Mouse (Mus musculus) heart, embryonic 15.5 days (tissue): Measurements from ENCODE around the gene Sv2b. TPM values are rescaled to one million over a fixed set of nuclear protein-coding genes. Genes with fewer than 3 reads are reported as not detected.

ENCODE experiments used
- ATAC-seq: fragments of 200-750 bp; cut with Nextera tagmentation; replicated peaks from 2 replicates; pipeline ENCODE4 v1.8.0; 2017; ENCODE audit warnings: low read depth, moderate TSS enrichment; ENCODE audit not compliant: insufficient number of reproducible peaks, insufficient read depth, low FRiP score
- H3K27ac ChIP-seq: fragments of 300-500 bp; sonication (generic); 2 replicates; pipeline ENCODE4 v1.5.1; 2015; ENCODE audit warnings: mild to moderate bottlenecking, inconsistent platforms
- H3K27me3 ChIP-seq: fragments of 300-500 bp; sonication (generic); 2 replicates; pipeline ENCODE4 v1.6.1; 2015; ENCODE audit warnings: inconsistent platforms
- H3K36me3 ChIP-seq: fragments of 300-500 bp; sonication (generic); 2 replicates; pipeline ENCODE4 v1.6.1; 2015; ENCODE audit warnings: mild to moderate bottlenecking, inconsistent platforms
- H3K4me1 ChIP-seq: fragments of 300-500 bp; sonication (generic); replicated peaks from 2 replicates; pipeline ENCODE4 v1.6.1; 2015; ENCODE audit warnings: inconsistent platforms
- H3K4me2 ChIP-seq: fragments of 300-500 bp; sonication (generic); 2 replicates; pipeline ENCODE4 v1.6.1; 2015; ENCODE audit warnings: inconsistent platforms, mild to moderate bottlenecking, moderate library complexity
- H3K4me3 ChIP-seq: fragments of 300-500 bp; sonication (generic); 2 replicates; pipeline ENCODE4 v1.5.1; 2015; ENCODE audit warnings: mild to moderate bottlenecking, inconsistent platforms
- H3K9ac ChIP-seq: fragments of 300-500 bp; sonication (generic); 2 replicates; pipeline ENCODE4 v1.6.1; 2015; ENCODE audit warnings: mild to moderate bottlenecking, inconsistent platforms
- H3K9me3 ChIP-seq: fragments of 300-500 bp; sonication (generic); replicated peaks from 2 replicates; pipeline ENCODE4 v1.6.1; 2016; ENCODE audit warnings: inconsistent platforms
- whole genome bisulfite sequencing: fragments of 180-500 bp; shearing (Covaris S2); methylation state at CpG from one replicate; pipeline ENCODE4 v1.1.7; 2015; ENCODE audit warnings: mixed read lengths; 5-methylcytosine and 5-hydroxymethylcytosine counted together
- polyA plus RNA-seq: library from polyadenylated mRNA; unstranded; fragments of >200 nt; fragmentation: Nextera tagmentation; extraction: Ambion mirVana; gene quantifications from 2 replicates; pipeline ENCODE4 v1.2.1, GENCODE M21; 2015

The Sv2b gene
- polyA plus RNA-seq, 1 experiment from 2014 or later = 0.49 TPM

DNA sequence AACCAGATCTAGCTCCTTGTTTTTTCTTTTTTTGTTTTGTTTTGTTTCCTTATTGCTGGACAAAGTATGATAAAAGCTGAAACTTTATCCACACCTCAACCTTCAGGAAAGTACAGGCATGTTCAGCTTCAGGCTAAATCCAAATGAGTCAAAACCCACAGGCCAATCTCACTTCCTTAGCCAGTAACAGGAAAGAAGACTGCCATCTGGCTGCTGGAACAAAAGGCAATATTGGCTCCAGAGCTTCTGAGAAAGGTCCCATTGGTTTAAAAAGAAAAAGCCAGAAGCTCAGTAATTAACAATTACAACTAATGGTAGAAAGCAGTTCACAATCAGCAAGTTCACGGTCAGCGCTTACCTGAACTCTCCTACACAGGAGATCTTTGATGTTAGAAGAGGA is 169.8 kb downstream of the Sv2b start:
- Histone ChIP-seq H3K4me1 (peaks cover 16% of the 10 kb centered on the region), H3K27ac (no peak overlapping the region), H3K4me2 (no peak overlapping the region), H3K9me3 (no peaks in the 10 kb centered on the region), H3K36me3 (no peaks in the 10 kb centered on the region), H3K27me3 (peaks cover 6% of the 10 kb centered on the region; the same call in 1 of the 2 replicates), H3K9ac (no peak overlapping the region), H3K4me3 (no peak overlapping the region)
- WGBS = 94% methylated on average over 2 of the region's 2 CpGs
- no peak for ATAC-seq

DNA sequence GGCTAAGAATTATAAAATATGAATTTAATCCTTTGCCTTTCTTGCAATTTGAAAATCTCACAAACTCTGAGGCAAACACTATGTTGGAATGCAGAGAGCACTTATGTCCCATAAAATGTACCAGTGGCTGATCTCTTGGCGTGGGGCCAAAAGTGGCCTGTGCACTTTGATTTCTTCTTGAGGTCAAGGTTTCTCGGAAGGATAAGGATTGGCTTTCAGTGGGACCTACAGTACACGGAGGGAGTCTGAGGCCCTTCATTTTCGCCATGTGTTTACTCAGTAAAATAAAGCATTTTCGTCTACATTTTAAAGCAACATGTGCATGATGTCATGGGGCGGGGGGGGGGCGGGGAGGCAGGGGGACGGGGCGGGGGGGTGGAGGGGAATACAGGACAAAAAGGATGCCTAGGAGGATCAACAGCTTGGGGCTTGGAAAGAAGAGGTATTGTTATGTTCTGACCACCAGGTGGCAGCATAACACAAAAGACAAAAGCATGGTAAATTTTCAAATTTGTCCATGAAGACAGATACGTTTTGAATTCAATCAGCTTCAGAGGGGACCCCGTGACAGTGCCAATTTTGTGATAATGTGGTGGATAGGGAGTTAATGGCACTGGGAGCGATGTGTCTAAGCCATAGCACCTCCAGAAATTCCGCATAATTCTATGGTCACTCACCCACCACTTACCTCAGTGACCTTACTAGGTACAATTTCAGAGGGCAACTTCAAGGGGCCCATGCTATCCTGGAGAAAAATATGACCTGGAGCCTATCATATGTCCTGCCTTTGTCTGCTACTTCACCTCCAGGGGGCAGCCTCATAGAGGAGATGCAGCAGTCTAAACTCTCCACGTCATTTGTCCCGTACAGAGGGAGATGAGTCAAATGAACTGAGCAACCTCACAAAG is 174.1 kb downstream of the Sv2b start:
- Histone ChIP-seq H3K27me3 (0 out of 2 replicates have a peak, but pooled peaks cover 3% of the 10 kb centered on the region), H3K36me3 (no peaks in the 10 kb centered on the region), H3K9ac (no peak overlapping the region), H3K27ac (no peak overlapping the region), H3K4me1 (no peaks in the 10 kb centered on the region), H3K4me3 (no peak overlapping the region), H3K4me2 (no peak overlapping the region), H3K9me3 (no peaks in the 10 kb centered on the region)
- 25% methylated on average over 15 of the region's 15 CpGs for WGBS
- ATAC-seq = no peak

DNA sequence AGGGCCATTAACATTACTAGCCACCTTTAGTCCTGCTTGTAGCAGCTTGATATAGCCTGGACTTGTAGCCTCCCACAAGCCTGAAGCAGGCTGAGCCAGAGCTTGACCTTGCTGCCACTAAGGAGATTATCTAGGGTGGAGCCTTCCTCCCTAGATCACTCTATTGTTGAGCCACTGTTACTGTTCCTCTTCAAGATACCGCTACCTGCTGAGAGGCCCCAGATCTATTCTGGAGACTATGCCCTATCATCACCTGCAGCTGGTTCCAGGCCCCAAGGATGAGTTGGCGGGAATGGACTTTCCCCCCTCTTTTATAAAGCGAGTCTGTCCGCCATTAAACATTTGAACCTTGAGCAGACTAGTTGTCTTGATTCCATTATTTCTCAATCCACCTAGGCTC is 181.0 kb downstream of the Sv2b start:
- no peak overlapping the region for H3K4me2 ChIP-seq
- H3K27me3 ChIP-seq = no peaks in the 10 kb centered on the region
- 84% methylated on average over 4 of the region's 4 CpGs for WGBS
- no peaks in the 10 kb centered on the region for H3K9me3 ChIP-seq
- H3K4me1 ChIP-seq = no peaks in the 10 kb centered on the region
- no peaks in the 10 kb centered on the region for H3K36me3 ChIP-seq
- no peak overlapping the region for H3K27ac ChIP-seq
- ATAC-seq = no peak
- no peak overlapping the region for H3K4me3 ChIP-seq
- H3K9ac ChIP-seq = no peak overlapping the region

DNA sequence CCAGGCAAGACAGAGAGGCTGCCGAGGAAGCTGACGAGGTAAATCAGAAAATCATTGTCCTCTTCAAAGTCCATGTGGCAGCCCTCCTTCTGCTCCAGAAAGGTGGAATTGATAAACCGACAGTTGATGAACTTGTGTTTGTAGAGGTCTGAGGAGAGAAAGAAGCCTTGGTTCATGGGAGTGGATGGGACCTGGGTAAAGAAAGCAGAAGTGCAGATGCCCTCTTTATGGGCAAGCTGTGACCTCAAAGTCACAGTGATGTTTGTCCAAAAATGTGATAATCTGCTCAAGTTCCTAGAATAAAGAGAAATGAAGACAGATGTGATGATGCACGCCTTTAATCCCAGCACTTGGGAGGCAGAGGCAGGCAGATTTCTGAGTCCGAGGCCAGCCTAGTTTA is 185.0 kb downstream of the Sv2b start:
- H3K36me3 ChIP-seq = no peaks in the 10 kb centered on the region
- H3K4me3 ChIP-seq = no peak overlapping the region
- no peak for ATAC-seq
- no peaks in the 10 kb centered on the region for H3K27me3 ChIP-seq
- H3K4me2 ChIP-seq = no peak overlapping the region
- no peaks in the 10 kb centered on the region for H3K4me1 ChIP-seq
- H3K9me3 ChIP-seq = no peaks in the 10 kb centered on the region
- no peak overlapping the region for H3K27ac ChIP-seq
- WGBS = 80% methylated on average over 5 of the region's 5 CpGs
- H3K9ac ChIP-seq = no peak overlapping the region

DNA sequence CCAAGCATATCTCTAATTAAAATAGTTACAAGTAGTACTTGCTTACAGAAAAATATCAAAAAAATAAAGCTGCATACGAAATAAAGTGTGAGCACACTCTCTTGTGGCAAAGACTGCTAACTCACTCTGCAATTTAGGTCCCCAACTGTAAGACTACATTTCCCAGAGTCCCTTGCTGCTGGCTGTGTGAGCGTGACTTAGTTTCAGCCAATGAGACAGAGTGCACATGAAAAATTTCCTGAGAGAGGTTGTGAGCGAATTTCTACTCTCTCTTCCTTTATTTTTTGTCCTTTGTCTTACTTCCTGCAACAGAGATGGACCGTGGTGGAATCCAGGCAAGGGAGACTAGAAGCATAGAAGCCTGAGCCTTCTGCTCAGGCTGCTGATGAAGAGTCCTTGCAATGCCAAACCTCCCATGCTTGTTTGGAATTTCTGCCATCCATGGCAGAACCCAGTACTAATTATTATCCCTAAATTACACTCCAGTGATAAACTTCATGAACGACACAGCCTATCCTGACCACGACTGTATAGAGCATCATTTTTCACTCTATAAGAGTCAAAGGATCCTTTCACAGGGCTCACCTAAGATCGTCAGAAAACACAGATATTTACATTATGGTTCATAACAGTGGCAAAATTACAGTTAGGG is 190.9 kb downstream of the Sv2b start:
- peak overlapping the region; percentile 26 for H3K4me3 ChIP-seq
- no peak overlapping the region for H3K9ac ChIP-seq

DNA sequence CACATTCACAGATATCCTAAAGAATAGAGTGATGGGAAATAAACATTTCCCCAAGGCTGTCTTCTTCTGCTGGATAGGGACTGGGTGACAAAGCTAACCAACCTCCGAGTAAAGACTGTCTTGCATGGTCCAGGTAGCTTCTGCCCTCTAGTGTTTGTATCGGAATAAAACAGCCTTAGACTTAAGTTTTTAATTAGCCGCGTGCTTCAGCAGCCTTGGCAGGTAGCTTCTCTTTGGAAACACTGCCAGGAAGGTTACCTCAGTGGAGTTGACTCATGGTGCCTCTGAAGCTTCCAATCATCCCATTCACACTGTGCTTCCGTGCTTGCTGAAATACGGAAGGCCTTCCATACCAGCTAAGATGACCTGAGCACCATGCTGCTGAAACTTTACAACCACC is 198.4 kb downstream of the Sv2b start:
- H3K36me3 ChIP-seq = no peaks in the 10 kb centered on the region
- H3K4me3 ChIP-seq = no peak overlapping the region
- H3K27me3 ChIP-seq = no peaks in the 10 kb centered on the region
- ATAC-seq = no peak
- no peak overlapping the region for H3K9ac ChIP-seq
- no peak overlapping the region for H3K4me2 ChIP-seq
- 7% methylated on average over 6 of the region's 6 CpGs for WGBS
- no peaks in the 10 kb centered on the region for H3K4me1 ChIP-seq
- H3K9me3 ChIP-seq = no peaks in the 10 kb centered on the region
- no peak overlapping the region for H3K27ac ChIP-seq

More for the DNA sequence above, 190.9 kb downstream of the Sv2b start:
- Histone ChIP-seq H3K27me3 (no peaks in the 10 kb centered on the region), H3K36me3 (no peaks in the 10 kb centered on the region), H3K27ac (no peak overlapping the region), H3K9me3 (no peaks in the 10 kb centered on the region), H3K4me2 (peak overlapping the region; percentile 55), H3K4me1 (no peaks in the 10 kb centered on the region)
- ATAC-seq = no peak
- WGBS = 35% methylated on average over 7 of the region's 7 CpGs

DNA sequence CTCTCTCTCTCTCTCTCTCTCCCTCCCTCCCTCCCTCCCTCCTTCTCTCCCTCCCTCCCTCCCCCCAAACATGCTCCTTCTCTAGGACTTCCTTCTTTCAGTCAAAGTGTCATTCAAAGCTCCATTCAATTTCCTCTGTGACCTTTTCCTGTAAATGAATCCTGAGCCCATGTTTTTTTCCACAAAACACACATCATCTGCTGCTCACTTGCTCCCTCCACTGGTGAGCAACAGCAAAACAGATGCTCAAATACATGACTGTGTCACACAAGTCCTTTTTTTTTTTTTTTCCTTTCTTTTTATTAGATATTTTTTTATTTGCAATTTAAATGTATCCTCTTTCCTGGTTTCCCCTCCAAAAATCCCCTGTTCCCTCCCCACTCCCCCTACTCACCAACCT is 201.6 kb downstream of the Sv2b start:
- no peak overlapping the region for H3K9ac ChIP-seq
- no peaks in the 10 kb centered on the region for H3K27me3 ChIP-seq
- H3K27ac ChIP-seq = no peak overlapping the region
- no peak for ATAC-seq
- no peaks in the 10 kb centered on the region for H3K4me1 ChIP-seq
- no peak overlapping the region for H3K4me2 ChIP-seq
- H3K36me3 ChIP-seq = no peaks in the 10 kb centered on the region
- no peaks in the 10 kb centered on the region for H3K9me3 ChIP-seq
- H3K4me3 ChIP-seq = no peak overlapping the region

DNA sequence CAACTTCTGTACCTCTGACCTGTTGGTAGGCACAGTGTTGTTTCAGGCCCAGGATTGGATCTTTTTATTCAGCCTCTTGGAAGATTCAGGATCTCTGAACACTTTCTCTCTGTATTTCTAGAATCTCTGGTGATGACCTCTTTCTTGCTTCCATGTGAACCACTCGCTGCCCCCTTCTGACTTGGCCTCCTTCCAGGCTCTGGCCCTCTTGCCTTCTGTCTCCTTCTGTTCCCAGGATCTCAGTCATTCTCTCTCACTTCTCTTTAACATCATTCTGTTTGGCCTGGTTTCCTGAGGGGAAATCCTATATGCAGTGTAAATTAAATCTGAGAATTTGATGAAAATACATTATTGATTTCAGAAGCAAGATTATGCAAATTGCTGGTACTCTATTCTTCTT is 205.2 kb downstream of the Sv2b start:
- Histone ChIP-seq H3K27ac (no peak overlapping the region), H3K9ac (no peak overlapping the region), H3K4me1 (no peaks in the 10 kb centered on the region), H3K4me2 (no peak overlapping the region), H3K36me3 (no peaks in the 10 kb centered on the region), H3K4me3 (no peak overlapping the region), H3K9me3 (no peaks in the 10 kb centered on the region), H3K27me3 (no peaks in the 10 kb centered on the region)
- no peak for ATAC-seq
- 26% methylated on average over 1 of the region's 1 CpGs for WGBS

DNA sequence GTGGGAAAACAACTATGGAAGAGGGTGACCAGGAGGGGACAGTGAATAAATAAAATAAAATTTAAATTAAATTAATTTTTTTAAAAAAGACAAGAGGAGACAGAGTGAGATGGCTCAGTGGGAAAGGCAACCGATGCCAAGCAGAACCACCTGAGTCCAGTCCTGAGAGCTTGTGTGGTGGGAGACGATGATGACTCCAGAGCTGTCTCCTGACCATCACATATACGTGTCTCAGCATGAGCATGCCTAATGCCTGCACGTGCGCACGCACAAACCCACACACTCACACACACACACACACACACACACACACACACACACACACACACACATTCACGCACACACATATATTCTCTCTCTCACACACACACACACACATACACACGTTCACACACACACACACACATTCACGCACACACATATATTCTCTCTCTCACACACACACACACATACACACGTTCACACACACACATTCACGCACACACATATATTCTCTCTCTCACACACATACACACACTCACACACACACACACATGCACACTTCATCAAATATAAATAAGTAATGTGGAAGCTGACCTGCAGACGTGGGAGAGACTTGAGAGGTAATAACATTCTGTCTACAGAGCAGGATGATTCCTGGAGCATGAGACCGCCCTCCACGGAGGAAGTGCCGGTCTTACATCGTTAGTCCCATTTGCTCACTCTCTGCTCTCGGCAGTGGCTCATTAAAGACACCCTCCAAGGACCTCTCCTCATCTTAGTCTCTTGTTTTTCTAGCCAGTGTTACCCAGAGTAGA is 206.3 kb downstream of the Sv2b start:
- Histone ChIP-seq H3K27ac (no peak overlapping the region), H3K9ac (no peak overlapping the region), H3K4me3 (no peak overlapping the region), H3K9me3 (no peaks in the 10 kb centered on the region), H3K4me2 (no peak overlapping the region), H3K36me3 (no peaks in the 10 kb centered on the region), H3K4me1 (no peaks in the 10 kb centered on the region), H3K27me3 (no peaks in the 10 kb centered on the region)
- ATAC-seq = no peak
- WGBS = 78% methylated on average over 17 of the region's 17 CpGs

DNA sequence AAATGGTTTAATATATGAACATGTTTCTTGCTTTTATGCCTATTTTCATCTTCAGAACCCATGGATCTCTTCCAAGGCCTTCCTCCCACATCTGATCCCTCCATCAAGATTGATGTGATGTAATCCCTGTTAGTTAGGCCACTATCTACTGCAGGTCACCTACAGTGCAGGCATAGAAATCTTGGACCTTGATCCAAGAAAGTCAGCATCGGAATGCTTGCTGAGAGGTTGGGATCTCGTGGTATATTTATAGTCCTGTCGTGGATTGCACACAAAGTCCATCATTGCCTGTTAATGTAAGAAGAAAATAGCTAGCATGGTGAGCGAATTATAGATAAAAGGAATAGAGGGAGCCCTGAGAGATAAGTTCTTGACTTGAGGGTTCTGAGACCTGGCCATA is 223.6 kb downstream of the Sv2b start:
- ATAC-seq = no peak
- Histone ChIP-seq H3K4me1 (no peaks in the 10 kb centered on the region; the same call in 1 of the 2 replicates), H3K4me2 (no peak overlapping the region), H3K9ac (no peak overlapping the region), H3K9me3 (no peaks in the 10 kb centered on the region), H3K36me3 (no peaks in the 10 kb centered on the region), H3K4me3 (no peak overlapping the region), H3K27ac (no peak overlapping the region), H3K27me3 (no peaks in the 10 kb centered on the region)
- 56% methylated on average over 4 of the region's 4 CpGs for WGBS

DNA sequence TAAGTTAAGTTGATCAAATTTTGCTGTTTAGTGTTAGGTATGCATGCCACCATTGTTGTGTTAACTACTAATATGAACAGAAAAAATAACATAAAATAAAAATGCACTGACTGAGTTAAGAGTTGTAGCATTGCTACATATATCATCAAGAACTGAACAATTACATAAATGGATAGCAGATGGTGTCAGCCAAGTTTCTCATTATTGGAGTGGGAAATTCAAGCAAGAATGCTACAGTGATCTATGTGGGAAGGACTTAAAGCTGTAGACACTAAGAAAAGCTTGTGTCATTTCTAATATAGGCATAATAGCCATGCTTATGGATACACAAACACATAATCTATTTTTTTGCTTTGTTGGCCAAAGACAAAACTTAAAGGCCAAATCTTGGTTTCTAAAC is 228.9 kb downstream of the Sv2b start:
- Histone ChIP-seq H3K4me1 (no peaks in the 10 kb centered on the region), H3K4me2 (no peak overlapping the region), H3K4me3 (no peak overlapping the region), H3K9me3 (no peaks in the 10 kb centered on the region), H3K36me3 (no peaks in the 10 kb centered on the region), H3K27me3 (no peaks in the 10 kb centered on the region), H3K9ac (no peak overlapping the region), H3K27ac (no peak overlapping the region)
- ATAC-seq = no peak
